Mouse (Mus musculus) frontal cortex, postnatal 10 days (tissue): ENCODE data around the gene Samm50.
"Not testable (repeated sequence)": the region's sequence is repeated elsewhere in the genome, so short reads cannot be mapped to it uniquely, and the experiment has no call there.

ENCODE experiments used
- DNase-seq, 2 experiments: peaks; one replicate each; pipeline ENCODE4 v3.0.0; 2022; ENCODE audit warnings: low spot score in 2 of 2, mixed read lengths in 1 of 2

Samm50 gene

GRCm38 (mm10) chr15:84192058-84192791 lies at the start of gene Samm50:
TSS of gene Samm50 (plus strand) at chr15:84192241.
- DNase-seq, result peak; percentile 89 to 90

- DNase-seq, result no peak
These were observed 35.9 kb upstream of the Samm50 start for GRCm38 (mm10) chr15:84156158-84156557.

GRCm38 (mm10) chr15:84157530-84157929 lies 34.5 kb upstream of the Samm50 start:
- not testable (repeated sequence) for DNase-seq

DNA sequence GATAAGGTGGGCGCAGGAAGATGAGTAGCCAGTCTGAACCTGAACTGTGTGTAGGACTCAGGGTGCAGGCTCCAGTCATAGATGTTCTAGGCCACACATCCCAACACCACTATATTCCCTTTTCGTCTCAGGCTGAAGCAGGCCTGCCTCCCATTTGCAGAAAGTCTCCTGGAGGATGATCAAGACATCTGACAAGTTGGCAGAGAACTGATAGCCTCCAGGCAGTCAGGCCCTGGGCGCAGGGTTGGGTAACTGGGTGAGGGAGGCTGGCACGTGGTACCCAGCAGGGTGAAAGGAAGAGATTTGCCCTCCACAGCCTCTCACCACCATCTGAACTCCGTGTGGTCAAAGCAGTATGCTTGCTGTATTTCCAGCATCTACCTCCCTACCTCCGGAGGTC lies 30.2 kb upstream of the Samm50 start:
- no peak for DNase-seq

- DNase-seq, result no peak
These were observed 25.2 kb upstream of the Samm50 start for GRCm38 (mm10) chr15:84166818-84167217.

GRCm38 (mm10) chr15:84167600-84167999 lies 24.4 kb upstream of the Samm50 start, which contains the start of gene Pnpla3:
TSS of gene Pnpla3 (plus strand) at chr15:84167837.
- peak; percentile 96 to 97 for DNase-seq

GRCm38 (mm10) chr15:84168170-84169161 lies 23.6 kb upstream of the Samm50 start:
- peak in 1 of 2 experiments; percentile 59 for DNase-seq

- DNase-seq, result no peak
These were observed 22.5 kb upstream of the Samm50 start for GRCm38 (mm10) chr15:84169511-84169910.

DNA sequence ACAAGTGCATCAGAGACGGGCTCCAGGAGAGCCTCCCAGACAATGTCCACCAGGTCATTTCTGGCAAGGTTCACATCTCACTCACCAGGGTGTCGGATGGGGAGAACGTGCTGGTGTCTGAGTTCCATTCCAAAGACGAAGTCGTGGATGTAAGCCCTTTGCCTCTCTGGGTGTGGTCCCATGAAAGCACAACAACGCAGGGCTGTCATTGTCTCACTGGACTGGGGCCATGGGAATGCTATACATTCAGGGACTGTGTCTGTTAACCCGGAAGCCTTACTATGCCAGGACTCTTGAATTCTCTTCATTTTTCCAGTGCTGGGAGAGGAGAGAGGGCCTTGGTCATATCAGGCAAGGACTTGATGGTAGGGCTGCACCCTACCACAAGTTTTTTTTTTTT lies 20.9 kb upstream of the Samm50 start:
- DNase-seq, result no peak

DNA sequence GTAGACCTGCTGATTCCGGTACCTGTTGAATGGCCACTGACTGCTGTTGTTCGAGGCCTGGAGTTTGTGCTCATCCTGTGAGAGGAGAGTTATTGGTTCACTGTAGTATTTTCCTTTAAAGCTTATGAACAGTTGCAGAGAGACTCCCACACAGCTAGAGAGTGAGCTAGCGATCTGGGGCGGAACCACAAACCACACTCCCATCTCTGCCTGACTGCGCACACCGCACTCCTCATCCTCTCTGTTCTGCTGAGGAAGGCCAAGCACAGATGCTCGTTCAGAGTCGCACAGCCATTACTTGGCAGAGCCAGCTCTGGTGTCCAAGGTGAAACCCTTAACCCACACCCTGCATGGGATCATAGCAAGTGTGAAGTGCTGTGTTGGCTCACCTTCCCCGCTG lies 13.3 kb upstream of the Samm50 start:
- no peak for DNase-seq

- DNase-seq, result no peak
These were observed 10.0 kb upstream of the Samm50 start for GRCm38 (mm10) chr15:84182000-84182399.

DNA sequence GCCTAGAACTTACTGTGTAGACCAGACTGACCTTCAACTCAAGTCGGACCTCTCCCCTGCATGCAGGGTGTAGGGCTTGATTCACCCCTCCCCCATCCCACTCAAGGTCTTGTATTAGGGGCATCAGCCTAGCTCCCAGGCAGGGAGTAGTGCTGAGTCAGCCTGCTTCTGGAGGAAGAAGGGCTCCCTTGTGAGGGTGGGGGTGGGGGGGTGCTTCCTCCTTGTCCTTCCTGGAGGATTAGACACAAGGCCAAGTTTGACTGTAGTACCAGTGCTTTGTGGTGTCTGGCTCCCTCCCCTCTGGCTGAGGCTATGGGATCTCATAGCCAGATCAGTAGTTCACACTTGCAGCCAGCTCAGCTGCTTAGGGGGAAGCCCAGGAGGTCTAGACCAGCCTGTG lies 8.1 kb upstream of the Samm50 start:
- no peak for DNase-seq

DNA sequence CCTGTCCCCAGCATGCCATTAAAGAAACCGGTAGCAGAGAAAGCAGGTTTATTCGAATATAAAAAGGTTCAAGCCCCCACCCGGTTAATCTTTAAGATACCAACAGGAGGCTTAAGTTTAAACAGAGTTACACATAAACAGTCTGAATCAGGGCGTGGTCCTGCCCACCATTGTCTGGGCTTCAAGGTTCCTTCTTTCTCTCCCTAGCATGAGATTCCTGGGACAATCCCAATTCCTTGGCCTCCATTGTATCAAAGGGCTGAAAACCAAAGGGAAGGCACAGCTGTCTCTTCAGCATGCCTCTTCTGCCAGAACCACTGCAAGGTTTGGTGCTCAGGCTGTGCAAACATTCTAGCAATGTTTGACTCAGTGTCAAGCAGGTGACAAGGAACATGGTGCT lies 5.8 kb upstream of the Samm50 start:
- DNase-seq, result no peak

GRCm38 (mm10) chr15:84188887-84189530 lies 3.0 kb upstream of the Samm50 start:
- DNase-seq, result no peak

GRCm38 (mm10) chr15:84189881-84190280 lies 2.2 kb upstream of the Samm50 start:
- no peak for DNase-seq

DNA sequence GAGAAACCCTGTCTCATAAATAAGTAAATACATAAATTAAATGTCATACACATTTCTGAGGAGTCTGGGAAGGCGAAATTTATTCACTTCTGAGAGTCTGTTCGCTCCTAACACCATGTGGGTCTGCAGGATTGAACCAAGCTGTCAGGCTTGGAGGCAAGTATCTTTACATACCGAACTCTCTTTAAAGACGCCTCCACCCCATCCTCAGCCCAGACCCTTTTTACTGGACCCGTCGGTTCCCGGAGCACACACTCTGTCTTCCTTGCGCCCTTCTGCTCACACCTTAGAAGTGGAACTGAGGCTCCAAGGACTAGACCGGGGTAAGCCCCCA lies 350 bp upstream of the Samm50 start:
- DNase-seq, result no peak

DNA sequence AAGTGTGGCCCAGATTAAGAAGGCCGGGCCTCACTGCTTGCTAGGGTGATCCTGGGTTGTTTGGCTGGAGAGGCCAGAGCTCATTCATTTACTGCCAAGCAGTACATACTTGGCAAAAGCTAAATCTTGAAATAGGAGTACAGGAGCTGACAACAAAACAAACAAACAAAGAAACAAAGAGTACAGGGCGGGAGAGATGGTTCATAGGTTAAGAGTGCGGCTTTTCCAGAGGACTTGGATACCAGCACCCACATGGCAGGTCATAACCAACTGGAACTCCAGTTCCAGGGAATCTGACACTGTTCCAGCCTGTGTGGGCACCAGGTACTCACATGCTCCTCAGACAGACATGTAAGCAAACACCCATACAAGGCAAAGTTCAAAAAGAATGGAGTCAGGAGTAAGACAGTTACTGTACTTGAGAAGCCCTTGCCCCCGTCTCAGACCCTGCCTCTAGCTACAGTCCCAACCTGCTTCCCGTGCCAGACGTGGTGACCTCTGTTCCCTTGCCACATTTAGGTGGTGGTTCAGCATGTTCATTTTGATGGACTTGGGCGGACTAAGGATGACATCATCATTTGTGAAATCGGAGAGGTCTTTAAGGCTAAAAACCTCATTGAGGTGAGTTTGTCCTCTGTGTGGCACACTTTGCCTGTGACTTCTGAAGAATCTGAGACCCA lies 4.6 kb downstream of the Samm50 start:
- DNase-seq, result no peak

GRCm38 (mm10) chr15:84207327-84207726 lies 15.3 kb downstream of the Samm50 start:
- no peak for DNase-seq

DNA sequence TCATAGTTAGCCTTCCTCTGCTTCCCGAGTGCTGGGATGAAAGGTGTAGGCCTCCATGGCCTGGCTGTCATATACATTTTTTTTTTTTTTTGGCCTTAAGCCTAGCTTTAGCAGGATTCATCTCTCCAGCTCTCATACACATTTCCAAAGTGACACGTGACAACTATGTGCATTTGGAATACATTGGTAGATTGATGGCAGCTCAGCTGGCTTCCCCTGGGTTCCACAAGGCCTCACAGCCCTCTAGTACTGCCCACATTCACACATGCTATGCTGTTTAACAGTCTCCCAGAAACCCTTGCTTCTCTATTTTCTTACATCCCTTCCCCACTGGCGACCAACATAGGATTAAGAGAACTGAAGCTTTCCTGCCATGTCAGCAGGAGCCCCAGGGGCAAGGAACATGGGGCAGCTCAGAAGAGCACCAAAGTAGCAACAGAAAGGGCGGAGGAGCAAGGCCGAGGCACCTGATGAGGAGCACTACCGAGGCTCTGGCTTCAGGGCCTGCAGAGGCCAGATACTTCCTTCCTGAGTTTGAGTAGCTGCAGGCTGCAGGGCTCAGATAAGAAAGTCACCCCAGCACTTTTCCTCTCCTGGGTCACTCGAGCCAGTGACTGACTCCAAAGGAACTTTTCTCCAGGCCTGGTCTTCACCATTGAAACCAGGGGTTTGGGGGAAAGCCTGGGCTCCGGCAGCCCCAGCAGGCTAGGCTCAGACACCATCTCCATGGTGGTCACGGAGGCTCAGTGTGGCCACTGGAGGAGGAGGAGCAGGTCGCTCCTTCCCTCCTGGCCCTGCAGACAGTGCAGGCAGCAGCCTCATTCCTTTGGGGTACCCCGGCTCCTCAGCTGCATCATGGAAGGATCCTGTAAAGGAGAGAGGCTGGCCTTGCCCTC lies 17.7 kb downstream of the Samm50 start:
- DNase-seq, result no peak

DNA sequence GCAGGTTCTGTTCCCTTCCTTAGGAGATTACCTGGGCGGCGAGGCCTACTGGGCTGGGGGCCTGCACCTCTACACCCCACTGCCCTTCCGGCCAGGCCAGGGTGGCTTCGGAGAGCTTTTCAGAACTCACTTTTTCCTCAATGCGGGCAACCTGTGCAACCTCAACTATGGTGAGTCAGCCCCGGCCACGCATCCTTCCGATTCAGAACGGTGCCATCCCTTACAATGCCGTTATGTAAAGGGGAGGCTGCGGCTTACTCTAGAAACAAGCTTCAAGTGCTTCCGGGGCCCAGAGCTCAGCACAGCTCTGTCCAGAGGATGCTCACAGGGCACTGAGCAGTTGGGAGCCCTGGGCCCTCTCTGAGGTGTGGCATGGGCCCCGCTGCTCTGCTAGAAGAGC lies 18.4 kb downstream of the Samm50 start:
- DNase-seq, result no peak

- no peak for DNase-seq
These were observed 18.9 kb downstream of the Samm50 start for GRCm38 (mm10) chr15:84210941-84211340.
